Comparison of ENCODE assay signal across 8 mouse cellular contexts in the genomic region with DNA sequence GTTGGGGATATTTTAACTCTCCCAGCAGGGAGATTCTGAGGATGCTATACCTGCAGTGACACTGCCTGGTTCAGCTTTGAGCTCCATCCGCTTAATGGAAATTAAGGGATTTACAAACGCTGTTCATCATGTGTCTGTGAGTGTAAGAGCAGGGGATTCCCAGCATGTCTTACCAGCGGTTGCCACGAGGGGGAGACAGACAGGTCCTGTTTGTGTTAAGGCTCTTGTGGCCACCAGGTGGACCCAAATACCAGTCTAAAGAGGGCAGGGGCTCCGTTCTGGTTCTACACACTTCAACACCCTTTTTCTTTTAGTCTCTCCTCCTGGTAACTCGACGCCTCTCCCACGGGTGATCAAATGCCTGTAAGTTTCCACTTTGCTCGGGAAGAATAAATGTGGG. TPM values are rescaled to one million over a fixed set of nuclear protein-coding genes. Genes with fewer than 3 reads are reported as not detected.
DNase-seq lines count a peak whose midpoint lies in the region; ATAC-seq and TF ChIP-seq lines count a peak whose summit lies in the region.

No protein-coding gene starts in this region.

- no peak overlapping the region for H3K4me2 ChIP-seq in forebrain, embryonic 14.5 days (ENCODE audit: low read length)

- no peaks in the 10 kb centered on the region for H3K4me1 ChIP-seq in forebrain, embryonic 14.5 days (ENCODE audit: control insufficient read depth, insufficient read depth, low read length)
- peaks cover 7% of the 10 kb centered on the region for H3K4me1 ChIP-seq in olfactory bulb, adult 2 months (ENCODE audit: control insufficient read depth, insufficient read depth, low read length)

- H3K27me3 ChIP-seq in forebrain, embryonic 14.5 days (replicated peaks; ENCODE audit: control insufficient read depth, insufficient read depth, low read length), result no peaks in the 10 kb centered on the region

- peak; percentile 77 for ATAC-seq in cerebellum, adult (ENCODE audit: insufficient number of reproducible peaks, low FRiP score, low TSS enrichment)
- ATAC-seq in forebrain, embryonic 14.5 days, result peak; percentile 83

- intact Hi-C loops in heart, postnatal 36 days (cut with DNase I), result loop anchor here (1.0 kb wide), 1 partner anchor 111 kb away; the partner anchor contains the start of gene Tsfm

- H3K9me3 ChIP-seq in forebrain, embryonic 14.5 days (replicated peaks; ENCODE audit: control insufficient read depth, low read length), result 0 out of 2 replicates have a peak, but pooled peaks cover 3% of the 10 kb centered on the region

- WGBS in forebrain, embryonic 14.5 days, result 2% methylated on average over 9 of the region's 9 CpGs
- under 1% methylated on average over 9 of the region's 9 CpGs for WGBS in olfactory bulb, adult 2 months

- TF ChIP-seq CTCF in olfactory bulb, adult 2 months (IDR thresholded peaks at IDR 0.05; ENCODE audit: insufficient read depth, low read depth, low read length), result peak; percentile 99

- H3K27ac ChIP-seq in forebrain, embryonic 14.5 days (ENCODE audit: low read depth, low read length), result no peak overlapping the region
- no peak overlapping the region for H3K27ac ChIP-seq in olfactory bulb, adult 2 months (ENCODE audit: insufficient read depth, low read depth, low read length)

- no peak for TF ChIP-seq POLR2A in olfactory bulb, adult 2 months (IDR thresholded peaks at IDR 0.05; ENCODE audit: insufficient read depth, low read depth, low read length)

- no peak overlapping the region for H3K4me3 ChIP-seq in forebrain, embryonic 14.5 days (ENCODE audit: low read depth, low read length)
- no peak overlapping the region for H3K4me3 ChIP-seq in olfactory bulb, adult 2 months (ENCODE audit: insufficient read depth, low read depth, low read length)

- peak; percentile 96 for DNase-seq in ES-CJ7 (ENCODE audit: low read depth, low spot score)
- peak; percentile 96 for DNase-seq in forebrain, embryonic 14.5 days (ENCODE audit: low spot score)
- peak; percentile 96 to 98 for DNase-seq in heart, postnatal 36 days
- DNase-seq in layer of hippocampus, adult 18-20 months (ENCODE audit: low spot score in 2 of 2), result peak; percentile 91 to 97
- peak; percentile 88 to 90 for DNase-seq in lung, adult 18-20 months
- DNase-seq in thymus, adult 18-20 months, result peak; percentile 68 to 73

- H3K9ac ChIP-seq in forebrain, embryonic 14.5 days (ENCODE audit: low read length), result no peak overlapping the region

- H3K36me3 ChIP-seq in forebrain, embryonic 14.5 days (ENCODE audit: control insufficient read depth, insufficient read depth, low read length), result no peaks in the 10 kb centered on the region

RNA-seq across cellular contexts. Expression of gene Atp23, which starts 17.9 kb away (rescaled TPM):
- polyA plus RNA-seq in forebrain, embryonic 14.5 days (2014; fragmentation: Nextera tagmentation; extraction: Ambion mirVana), result 10.0 and 10.6 TPM in 2 replicates
- 1 to 10 TPM; 3.6 to 4.4 TPM for total RNA-seq in heart, postnatal 36 days (2021)
- total RNA-seq in layer of hippocampus, adult 18-20 months (2021), result 1 to 10 TPM; 7.4 to 8.9 TPM
- not detected in 2 replicates for polyA plus RNA-seq in olfactory bulb, adult 2 months (2012; ENCODE audit: insufficient read depth, insufficient read length, low replicate concordance, missing spikeins)

RNA-seq across cellular contexts. Expression of gene Ctdsp2, which starts 59.5 kb away (rescaled TPM):
- 30.2 and 34.5 TPM in 2 replicates for polyA plus RNA-seq in forebrain, embryonic 14.5 days (2014; fragmentation: Nextera tagmentation; extraction: Ambion mirVana)
- total RNA-seq in heart, postnatal 36 days (2021), result 100 to 1,000 TPM; 131 to 136 TPM
- 100 to 1,000 TPM; 108 to 115 TPM for total RNA-seq in layer of hippocampus, adult 18-20 months (2021)
- polyA plus RNA-seq in olfactory bulb, adult 2 months (2012; ENCODE audit: insufficient read depth, insufficient read length, low replicate concordance, missing spikeins), result not detected in 2 replicates
